ENCODE assay signal across 8 mouse cellular contexts in genomic region chr2:59424729-59425128, GRCm38 (mm10). TPM values are rescaled to one million over a fixed set of nuclear protein-coding genes. Genes with fewer than 3 reads are reported as not detected.
DNase-seq lines count a peak whose midpoint lies in the region; ATAC-seq and TF ChIP-seq lines count a peak whose summit lies in the region.

No protein-coding gene starts in this region.

- 0 out of 2 replicates have a peak, but pooled peaks have one; percentile 40 for ATAC-seq in embryonic facial prominence, embryonic 13.5 days (ENCODE audit: insufficient number of reproducible peaks, insufficient read depth, low FRiP score, low TSS enrichment, low read depth)
- ATAC-seq in intestine, embryonic 14.5 days (replicated peaks; ENCODE audit: low FRiP score, low TSS enrichment, low read depth) = peak; percentile 58
- peak; percentile 67; the same call in 1 of the 2 replicates for ATAC-seq in lung, embryonic 14.5 days (ENCODE audit: insufficient read depth)
- peak; percentile 41; the same call in 1 of the 2 replicates for ATAC-seq in stomach, embryonic 15.5 days (ENCODE audit: insufficient read depth, low FRiP score, low read depth)

- H3K9ac ChIP-seq in embryonic facial prominence, embryonic 13.5 days = no peak overlapping the region
- no peak overlapping the region for H3K9ac ChIP-seq in intestine, embryonic 14.5 days (ENCODE audit: low read length)
- no peak overlapping the region for H3K9ac ChIP-seq in lung, embryonic 14.5 days
- no peak overlapping the region for H3K9ac ChIP-seq in stomach, embryonic 15.5 days

- DNase-seq in cerebellum, adult 18-20 months = peak; percentile 33 to 46
- DNase-seq in cerebellum, postnatal 36 days = no peak
- peak; percentile 56 for DNase-seq in 416B (ENCODE audit: low read depth)
- no peak for DNase-seq in intestine, embryonic 14.5 days (ENCODE audit: low spot score)
- DNase-seq in lung, embryonic 14.5 days = peak; percentile 76
- DNase-seq in B cell, adult 2 months = no peak

- WGBS in embryonic facial prominence, embryonic 13.5 days = 33% methylated on average over 5 of the region's 5 CpGs
- 19% methylated on average over 5 of the region's 5 CpGs for WGBS in intestine, embryonic 14.5 days
- WGBS in lung, embryonic 14.5 days = 36% methylated on average over 5 of the region's 5 CpGs
- WGBS in stomach, embryonic 15.5 days = 20% methylated on average over 5 of the region's 5 CpGs

- peaks cover 16% of the 10 kb centered on the region for H3K4me1 ChIP-seq in embryonic facial prominence, embryonic 13.5 days
- H3K4me1 ChIP-seq in intestine, embryonic 14.5 days (replicated peaks; ENCODE audit: control insufficient read depth, insufficient read depth, low read length) = peaks cover 3% of the 10 kb centered on the region; the same call in 1 of the 2 replicates
- H3K4me1 ChIP-seq in lung, embryonic 14.5 days (ENCODE audit: insufficient read depth) = no peaks in the 10 kb centered on the region
- 0 out of 2 replicates have a peak, but pooled peaks cover 8% of the 10 kb centered on the region for H3K4me1 ChIP-seq in stomach, embryonic 15.5 days

- H3K4me2 ChIP-seq in embryonic facial prominence, embryonic 13.5 days = no peak overlapping the region
- H3K4me2 ChIP-seq in intestine, embryonic 14.5 days (ENCODE audit: low read length) = no peak overlapping the region
- H3K4me2 ChIP-seq in lung, embryonic 14.5 days = no peak overlapping the region
- H3K4me2 ChIP-seq in stomach, embryonic 15.5 days = no peak overlapping the region

- H3K27me3 ChIP-seq in embryonic facial prominence, embryonic 13.5 days = no peaks in the 10 kb centered on the region
- H3K27me3 ChIP-seq in intestine, embryonic 14.5 days (replicated peaks; ENCODE audit: control insufficient read depth, insufficient read depth, low read length) = no peaks in the 10 kb centered on the region
- no peaks in the 10 kb centered on the region for H3K27me3 ChIP-seq in lung, embryonic 14.5 days (ENCODE audit: insufficient read depth, low read length)
- H3K27me3 ChIP-seq in stomach, embryonic 15.5 days (replicated peaks) = no peaks in the 10 kb centered on the region

- H3K27ac ChIP-seq in embryonic facial prominence, embryonic 13.5 days = no peak overlapping the region
- H3K27ac ChIP-seq in intestine, embryonic 14.5 days (ENCODE audit: low read depth) = no peak overlapping the region
- no peak overlapping the region for H3K27ac ChIP-seq in lung, embryonic 14.5 days (ENCODE audit: low read depth)
- no peak overlapping the region for H3K27ac ChIP-seq in stomach, embryonic 15.5 days

- H3K9me3 ChIP-seq in embryonic facial prominence, embryonic 13.5 days = no peaks in the 10 kb centered on the region
- H3K9me3 ChIP-seq in intestine, embryonic 14.5 days (ENCODE audit: control insufficient read depth, low read length) = no peaks in the 10 kb centered on the region
- H3K9me3 ChIP-seq in lung, embryonic 14.5 days (ENCODE audit: low read depth, low read length) = no peaks in the 10 kb centered on the region
- H3K9me3 ChIP-seq in stomach, embryonic 15.5 days = no peaks in the 10 kb centered on the region

- H3K36me3 ChIP-seq in embryonic facial prominence, embryonic 13.5 days = no peaks in the 10 kb centered on the region
- no peaks in the 10 kb centered on the region for H3K36me3 ChIP-seq in intestine, embryonic 14.5 days (ENCODE audit: control insufficient read depth, insufficient read depth, low read length)
- H3K36me3 ChIP-seq in lung, embryonic 14.5 days (ENCODE audit: insufficient read depth) = no peaks in the 10 kb centered on the region
- no peaks in the 10 kb centered on the region for H3K36me3 ChIP-seq in stomach, embryonic 15.5 days

- TF ChIP-seq CTCF in lung, embryonic 14.5 days (IDR thresholded peaks at IDR 0.05; ENCODE audit: low read depth) = peak; percentile 54

- no peak overlapping the region for H3K4me3 ChIP-seq in embryonic facial prominence, embryonic 13.5 days
- no peak overlapping the region for H3K4me3 ChIP-seq in intestine, embryonic 14.5 days (ENCODE audit: low read depth, low read length)
- no peak overlapping the region for H3K4me3 ChIP-seq in lung, embryonic 14.5 days (ENCODE audit: low read depth, low read length)
- no peak overlapping the region for H3K4me3 ChIP-seq in stomach, embryonic 15.5 days (replicated peaks)

RNA-seq across cellular contexts. Expression of gene Dapl1, which starts 59.7 kb away (rescaled TPM):
- polyA plus RNA-seq in embryonic facial prominence, embryonic 13.5 days (2015; fragmentation: Nextera tagmentation; extraction: Ambion mirVana) = 15.9 and 21.6 TPM in 2 replicates
- polyA plus RNA-seq in intestine, embryonic 14.5 days (2014; fragmentation: Nextera tagmentation; extraction: Ambion mirVana) = 0.69 TPM in 1 of 2 replicates, not detected in the other
- 2.0 and 4.0 TPM in 2 replicates for polyA plus RNA-seq in lung, embryonic 14.5 days (2014; fragmentation: Nextera tagmentation; extraction: Ambion mirVana)
- 27.9 and 50.9 TPM in 2 replicates for polyA plus RNA-seq in stomach, embryonic 15.5 days (2015; fragmentation: Nextera tagmentation; extraction: Ambion mirVana)

Comparison
In these comparisons a context has a peak if more than half of its experiments do, and no peak if none do; other contexts are left out.
1. DNase-seq: peak in cerebellum, adult 18-20 months (2 of 2), 416B (single experiment) and lung, embryonic 14.5 days (single experiment); none in cerebellum, postnatal 36 days (0 of 2), intestine, embryonic 14.5 days (single experiment) and B cell, adult 2 months (0 of 2).
2. Peak in every context shown above with its lines, with median percentiles within 50 percentile points of each other: ATAC-seq.